Mouse (Mus musculus) cerebellum, postnatal 36 days (tissue): Measurements from ENCODE around the gene Rps19.
"Not testable (repeated sequence)": the region's sequence is repeated elsewhere in the genome, so short reads cannot be mapped to it uniquely, and the experiment has no call there.

Source experiments
- DNase-seq, 2 experiments: peaks; one replicate each; pipeline ENCODE4 v3.0.0; 2021 to 2022; ENCODE audit warnings: mixed read lengths in 2 of 2

Gene Rps19

GRCm38 (mm10) chr7:24883896-24884692 is at the start of gene Rps19:
TSS of gene Rps19 (plus strand) at chr7:24884371.
- peak; percentile 97 for DNase-seq

- DNase-seq: not testable (repeated sequence)
Measured at GRCm38 (mm10) chr7:24838732-24839409, 45.3 kb upstream of the Rps19 start.

- DNase-seq: no peak
Measured at GRCm38 (mm10) chr7:24839410-24839808, 44.8 kb upstream of the Rps19 start.

- DNase-seq: no peak
Measured at GRCm38 (mm10) chr7:24840331-24840730, 43.8 kb upstream of the Rps19 start.

- DNase-seq: no peak
Measured at GRCm38 (mm10) chr7:24841009-24841408, 43.2 kb upstream of the Rps19 start.

GRCm38 (mm10) chr7:24844144-24844543 is 40.0 kb upstream of the Rps19 start:
- DNase-seq: no peak

GRCm38 (mm10) chr7:24845181-24845580 is 39.0 kb upstream of the Rps19 start:
- DNase-seq: no peak

GRCm38 (mm10) chr7:24845713-24846112 is 38.5 kb upstream of the Rps19 start:
- DNase-seq: no peak

- DNase-seq: not testable (repeated sequence)
Measured at GRCm38 (mm10) chr7:24846576-24846975, 37.6 kb upstream of the Rps19 start.

- no peak for DNase-seq
Measured at GRCm38 (mm10) chr7:24850162-24850561, 34.0 kb upstream of the Rps19 start.

GRCm38 (mm10) chr7:24850899-24851303 is 33.3 kb upstream of the Rps19 start:
- DNase-seq: no peak

- no peak for DNase-seq
Measured at GRCm38 (mm10) chr7:24851596-24852325, 32.4 kb upstream of the Rps19 start.

- no peak for DNase-seq
Measured at GRCm38 (mm10) chr7:24852557-24853232, 31.5 kb upstream of the Rps19 start.

GRCm38 (mm10) chr7:24853233-24853563 is 31.0 kb upstream of the Rps19 start:
- DNase-seq: no peak

GRCm38 (mm10) chr7:24853695-24854094 is 30.5 kb upstream of the Rps19 start:
- DNase-seq: no peak

- DNase-seq: no peak
Measured at GRCm38 (mm10) chr7:24856460-24857120, 27.6 kb upstream of the Rps19 start.

GRCm38 (mm10) chr7:24859234-24859633 is 24.9 kb upstream of the Rps19 start:
- no peak for DNase-seq

GRCm38 (mm10) chr7:24861913-24862312 is 22.3 kb upstream of the Rps19 start, which contains the start of gene Gm9844:
TSS of gene Gm9844 (plus strand) at chr7:24862213.
- DNase-seq: no peak

- DNase-seq: no peak
Measured at GRCm38 (mm10) chr7:24862853-24863252, 21.3 kb upstream of the Rps19 start.

GRCm38 (mm10) chr7:24864156-24864555 is 20.0 kb upstream of the Rps19 start:
- no peak for DNase-seq

- DNase-seq: no peak
Measured at GRCm38 (mm10) chr7:24869080-24869479, 15.1 kb upstream of the Rps19 start.

GRCm38 (mm10) chr7:24869532-24870165 is 14.5 kb upstream of the Rps19 start, which contains the start of the genes Lypd4 and Dmrtc2:
TSS of gene Lypd4 (minus strand) at chr7:24869941.
TSS of gene Dmrtc2 (plus strand) at chr7:24870057.
- DNase-seq: no peak
